Mouse (Mus musculus) MEL (cell line): ENCODE measurements around the gene Orc1.

Source experiments
- CHD2 ChIP-seq: IDR thresholded peaks from 2 replicates; pipeline ENCODE4 v1.6.1; 2011; ENCODE audit warnings: low read length, improper control_type of control experiment
- CTCF ChIP-seq, 3 experiments: IDR thresholded peaks in 2 of 3; conservative IDR thresholded peaks in 1 of 3; 2 replicates each; pipeline ENCODE4 v1.5.1; 2011 to 2012; ENCODE audit warnings: low read length in 3 of 3, low read depth in 2 of 3, mild to moderate bottlenecking in 2 of 3, improper control_type of control experiment in 1 of 3, inconsistent platforms in 1 of 3, mixed read lengths in 1 of 3, moderate library complexity in 1 of 3; ENCODE audit not compliant: control insufficient read depth in 1 of 3, insufficient read depth in 1 of 3, poor library complexity in 1 of 3, severe bottlenecking in 1 of 3
- E2F4 ChIP-seq: IDR thresholded peaks from 2 replicates; pipeline ENCODE4 v1.6.1; 2011; ENCODE audit warnings: low read depth, low read length, improper control_type of control experiment, borderline replicate concordance
- EP300 ChIP-seq, 2 experiments: IDR thresholded peaks; 2 replicates each; pipeline ENCODE4 v1.6.1; 2011; ENCODE audit warnings: improper control_type of control experiment in 2 of 2, low read length in 2 of 2, low read depth in 1 of 2, mild to moderate bottlenecking in 1 of 2
- GATA1 ChIP-seq: IDR thresholded peaks from 2 replicates; pipeline ENCODE4 v1.6.1; 2011; ENCODE audit warnings: low read depth, low read length, improper control_type of control experiment
- MAFK ChIP-seq: IDR thresholded peaks from 2 replicates; pipeline ENCODE4 v1.6.1; 2011; ENCODE audit warnings: low read depth, mild to moderate bottlenecking, low read length, improper control_type of control experiment, borderline replicate concordance
- NRF1 ChIP-seq: IDR thresholded peaks from 2 replicates; pipeline ENCODE4 v1.6.1; 2014; ENCODE audit warnings: low read depth, mild to moderate bottlenecking, inconsistent platforms, low read length, improper control_type of control experiment, moderate library complexity; ENCODE audit not compliant: poor library complexity, insufficient read depth, severe bottlenecking
- POLR2A ChIP-seq, 2 experiments: IDR thresholded peaks; 2 replicates each; pipeline ENCODE4 v1.6.1; 2011 to 2012; ENCODE audit warnings: low read length in 2 of 2, mild to moderate bottlenecking in 2 of 2, control low read depth in 1 of 2, improper control_type of control experiment in 1 of 2, low read depth in 1 of 2, moderate library complexity in 1 of 2; ENCODE audit not compliant: control insufficient read depth in 1 of 2, insufficient read depth in 1 of 2, poor library complexity in 1 of 2
- USF1 ChIP-seq: IDR thresholded peaks from 2 replicates; pipeline ENCODE4 v1.6.1; 2014; ENCODE audit warnings: low read depth, mild to moderate bottlenecking, inconsistent platforms, low read length, improper control_type of control experiment, moderate library complexity
- USF2 ChIP-seq, 2 experiments: IDR thresholded peaks; 2 replicates each; pipeline ENCODE4 v1.6.1; 2011 to 2012; ENCODE audit warnings: improper control_type of control experiment in 2 of 2, low read length in 2 of 2, borderline replicate concordance in 1 of 2, inconsistent platforms in 1 of 2, low read depth in 1 of 2, mild to moderate bottlenecking in 1 of 2; ENCODE audit not compliant: insufficient read depth in 1 of 2

GRCm38 (mm10) chr4:108593376-108593775 lies 14.2 kb downstream of the Orc1 start:
- TF ChIP-seq USF1 = no peak
- no peak for TF ChIP-seq POLR2A (IDR thresholded peaks at IDR 0.05; ENCODE audit: control insufficient read depth in 1 of 2, insufficient read depth in 1 of 2, low read depth in 1 of 2, low read length in 2 of 2, poor library complexity in 1 of 2)
- no peak for TF ChIP-seq EP300 (IDR thresholded peaks at IDR 0.05; ENCODE audit: low read depth in 1 of 2, low read length in 2 of 2)
- TF ChIP-seq GATA1 = no peak
- no peak for TF ChIP-seq MAFK
- TF ChIP-seq E2F4 = no peak
- no peak for TF ChIP-seq NRF1
- no peak for TF ChIP-seq CTCF (IDR thresholded peaks at IDR 0.05 in 2 of 3, conservative IDR thresholded peaks at IDR 0.05 in 1 of 3; ENCODE audit: control insufficient read depth in 1 of 3, insufficient read depth in 1 of 3, low read depth in 2 of 3, low read length in 3 of 3, poor library complexity in 1 of 3, severe bottlenecking in 1 of 3)
- TF ChIP-seq USF2 (IDR thresholded peaks at IDR 0.05; ENCODE audit: borderline replicate concordance in 1 of 2, insufficient read depth in 1 of 2, low read depth in 1 of 2, low read length in 2 of 2) = no peak
- no peak for TF ChIP-seq CHD2
